Mouse (Mus musculus) liver, adult 2 months (tissue): ENCODE results near the gene Olfr125.

Source experiments
- CTCF ChIP-seq: fragments of 200-500 bp; IDR thresholded peaks from 2 replicates; pipeline ENCODE4 v1.5.1; 2011; ENCODE audit warnings: low read depth, low read length, control low read depth
- POLR2A ChIP-seq: fragments of 200-500 bp; IDR thresholded peaks from 2 replicates; pipeline ENCODE4 v1.6.1; 2011; ENCODE audit warnings: low read length, control low read depth; ENCODE audit not compliant: insufficient read depth; ENCODE audit errors: extremely low read depth

- TF ChIP-seq CTCF (no peak), POLR2A (no peak)
Observed at GRCm38 (mm10) chr17:37863901-37864300, 31.2 kb downstream of the Olfr125 start.
